Mouse (Mus musculus) liver, embryonic 15.5 days (tissue): ENCODE measurements around the gene Gxylt1. TPM values are rescaled to one million over a fixed set of nuclear protein-coding genes. Genes with fewer than 3 reads are reported as not detected.

Experiments
- ATAC-seq: fragments of 200-750 bp; cut with Nextera tagmentation; 2 replicates; pipeline ENCODE4 v1.8.0; 2017; ENCODE audit warnings: moderate number of reproducible peaks, mild to moderate bottlenecking, moderate library complexity; ENCODE audit not compliant: insufficient read depth
- H3K27ac ChIP-seq: fragments of 300-500 bp; sonication (generic); replicated peaks from 2 replicates; pipeline ENCODE4 v1.5.1; 2015; ENCODE audit warnings: mild to moderate bottlenecking, inconsistent platforms
- H3K27me3 ChIP-seq: fragments of 300-500 bp; sonication (generic); 2 replicates; pipeline ENCODE4 v1.6.1; 2015; ENCODE audit warnings: mild to moderate bottlenecking, inconsistent platforms
- H3K36me3 ChIP-seq: fragments of 300-500 bp; sonication (generic); replicated peaks from 2 replicates; pipeline ENCODE4 v1.6.1; 2015; ENCODE audit warnings: moderate library complexity, mild to moderate bottlenecking, inconsistent platforms
- H3K4me1 ChIP-seq: fragments of 300-500 bp; sonication (generic); replicated peaks from 2 replicates; pipeline ENCODE4 v1.6.1; 2015; ENCODE audit warnings: inconsistent platforms
- H3K4me2 ChIP-seq: fragments of 300-500 bp; sonication (generic); 2 replicates; pipeline ENCODE4 v1.6.1; 2015; ENCODE audit warnings: moderate library complexity, mild to moderate bottlenecking, inconsistent platforms
- H3K4me3 ChIP-seq: fragments of 300-500 bp; sonication (generic); replicated peaks from 2 replicates; pipeline ENCODE4 v1.5.1; 2015; ENCODE audit warnings: mild to moderate bottlenecking, inconsistent platforms
- H3K9ac ChIP-seq: fragments of 300-500 bp; sonication (generic); 2 replicates; pipeline ENCODE4 v1.6.1; 2015; ENCODE audit warnings: moderate library complexity, mild to moderate bottlenecking, inconsistent platforms
- H3K9me3 ChIP-seq: fragments of 300-500 bp; sonication (generic); replicated peaks from 2 replicates; pipeline ENCODE4 v1.6.1; 2016; ENCODE audit warnings: inconsistent platforms
- WGBS: fragments of 180-500 bp; shearing (Covaris S2); methylation state at CpG from one replicate; pipeline ENCODE4 v1.1.7; 2015; ENCODE audit warnings: mixed read lengths; ENCODE audit not compliant: insufficient replicate concordance; 5-methylcytosine and 5-hydroxymethylcytosine counted together
- polyA plus RNA-seq: library from polyadenylated mRNA; unstranded; fragments of >200 nt; fragmentation: Nextera tagmentation; extraction: Ambion mirVana; gene quantifications from 2 replicates; pipeline ENCODE4 v1.2.1, GENCODE M21; 2015

Gxylt1 gene
- polyA plus RNA-seq, 1 experiment from 2014 or later, result 2.8 TPM

DNA sequence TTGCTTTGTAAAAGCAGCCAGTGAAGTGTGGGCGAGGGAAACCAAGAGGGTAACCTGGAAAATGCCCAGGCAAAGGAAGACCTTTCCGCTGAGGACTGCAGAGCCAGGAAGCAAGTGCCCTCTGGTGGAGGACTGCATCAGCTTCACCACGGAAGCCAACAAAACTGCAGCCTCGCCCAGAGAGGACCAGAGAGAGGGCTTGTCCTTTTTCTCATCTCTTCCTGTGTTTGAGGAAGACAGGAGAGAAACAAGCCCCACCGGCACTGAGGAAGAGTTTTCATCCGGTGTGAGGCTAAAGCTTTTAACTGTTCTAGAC lies 47.3 kb downstream of the Gxylt1 start:
- Histone ChIP-seq H3K36me3 (no peaks in the 10 kb centered on the region), H3K9me3 (no peaks in the 10 kb centered on the region), H3K4me3 (no peak overlapping the region), H3K4me1 (no peaks in the 10 kb centered on the region), H3K27ac (no peak overlapping the region), H3K4me2 (no peak overlapping the region), H3K9ac (no peak overlapping the region), H3K27me3 (no peaks in the 10 kb centered on the region)
- no peak for ATAC-seq
- WGBS, result 21% methylated on average over 6 of the region's 6 CpGs

DNA sequence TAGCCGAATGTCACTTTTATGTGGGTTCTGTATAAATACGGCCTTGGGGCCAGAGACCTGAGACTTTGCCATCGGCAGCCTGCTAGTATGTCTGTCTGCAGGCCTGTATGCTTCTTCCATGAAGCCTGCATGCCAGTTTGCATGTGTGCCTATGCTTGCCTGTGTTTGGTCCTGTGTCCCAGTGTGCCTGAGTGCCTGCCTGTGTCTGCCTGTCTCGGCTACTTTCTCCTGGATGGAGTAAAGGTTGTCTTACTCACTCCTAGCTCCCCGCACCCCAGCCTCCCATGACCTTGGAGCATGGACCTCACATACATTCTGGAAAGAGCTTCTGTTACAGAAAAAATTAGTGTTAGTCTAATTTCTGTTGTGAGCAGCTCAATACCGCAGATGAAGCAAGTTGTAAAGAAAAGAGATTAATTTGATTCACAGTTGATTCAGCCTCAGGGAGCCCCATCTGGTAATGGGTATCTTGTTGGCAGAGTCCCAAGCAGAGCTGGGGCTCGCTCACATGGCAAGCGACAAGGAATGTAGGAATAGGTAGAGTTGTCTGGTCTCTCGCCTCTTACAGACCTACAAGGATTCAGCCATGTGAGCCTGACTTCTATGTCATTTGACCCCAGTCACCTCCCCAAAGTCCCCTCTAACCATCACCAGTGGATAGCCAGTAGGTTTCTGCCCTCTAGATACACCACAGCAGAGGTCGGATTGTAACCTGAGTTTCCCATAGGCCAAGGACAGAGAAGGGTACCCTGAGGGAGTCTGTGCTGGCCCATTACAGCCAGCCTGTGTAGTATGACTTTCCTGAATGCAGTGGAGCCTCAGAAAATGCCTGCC lies 47.8 kb downstream of the Gxylt1 start:
- Histone ChIP-seq H3K9ac (no peak overlapping the region), H3K4me2 (no peak overlapping the region), H3K4me3 (no peak overlapping the region), H3K27me3 (no peaks in the 10 kb centered on the region), H3K9me3 (no peaks in the 10 kb centered on the region), H3K27ac (no peak overlapping the region), H3K36me3 (no peaks in the 10 kb centered on the region), H3K4me1 (no peaks in the 10 kb centered on the region)
- 67% methylated on average over 10 of the region's 10 CpGs for WGBS
- no peak for ATAC-seq

DNA sequence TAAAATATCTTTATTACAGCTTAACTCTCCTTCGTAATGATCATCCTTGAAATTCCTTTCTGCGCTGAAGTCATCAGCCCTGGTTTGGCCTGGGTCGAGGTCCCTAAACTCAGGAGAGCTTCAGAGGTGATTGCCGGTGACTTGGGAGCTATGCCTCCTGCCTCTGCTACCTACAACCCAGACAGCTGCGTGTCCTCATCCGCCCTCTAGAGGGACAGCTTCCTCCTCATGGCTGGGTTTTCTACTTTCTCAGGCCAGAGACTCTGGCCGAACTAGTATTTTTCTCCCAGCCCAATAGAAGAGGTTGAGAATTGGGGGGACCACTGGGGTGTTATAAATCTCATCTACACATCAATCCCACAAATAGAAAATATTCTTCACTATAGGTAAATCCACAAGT lies 52.5 kb downstream of the Gxylt1 start:
- no peaks in the 10 kb centered on the region for H3K36me3 ChIP-seq
- 41% methylated on average over 7 of the region's 7 CpGs for WGBS
- ATAC-seq, result no peak
- no peak overlapping the region for H3K4me3 ChIP-seq
- no peaks in the 10 kb centered on the region for H3K27me3 ChIP-seq
- no peaks in the 10 kb centered on the region for H3K4me1 ChIP-seq
- no peak overlapping the region for H3K27ac ChIP-seq
- H3K4me2 ChIP-seq, result no peak overlapping the region
- no peak overlapping the region for H3K9ac ChIP-seq
- no peaks in the 10 kb centered on the region for H3K9me3 ChIP-seq

DNA sequence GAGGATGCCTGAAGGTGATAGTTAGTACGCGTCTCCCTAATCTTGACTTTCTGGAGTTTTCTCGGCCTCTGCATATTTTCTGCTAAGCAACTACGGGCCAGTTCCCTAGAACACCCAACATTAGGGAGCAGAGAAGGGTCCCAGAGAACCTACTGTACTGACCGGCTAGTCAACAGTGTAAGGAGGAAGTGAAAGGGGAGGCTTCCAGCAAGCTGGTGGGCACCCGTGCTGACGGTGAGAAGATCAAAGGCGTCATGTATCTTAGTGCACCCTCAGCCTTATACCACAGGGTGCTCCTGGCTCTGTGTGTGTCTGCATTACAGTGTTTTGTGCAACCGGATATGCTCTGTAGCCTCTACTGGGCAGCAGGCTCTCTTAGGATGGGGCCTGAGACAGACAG lies 62.4 kb downstream of the Gxylt1 start:
- H3K4me2 ChIP-seq, result no peak overlapping the region
- no peak overlapping the region for H3K9ac ChIP-seq
- 63% methylated on average over 9 of the region's 9 CpGs for WGBS
- no peak overlapping the region for H3K4me3 ChIP-seq
- H3K4me1 ChIP-seq, result no peaks in the 10 kb centered on the region
- no peak for ATAC-seq
- no peaks in the 10 kb centered on the region for H3K9me3 ChIP-seq
- no peaks in the 10 kb centered on the region for H3K36me3 ChIP-seq
- H3K27me3 ChIP-seq, result no peaks in the 10 kb centered on the region
- H3K27ac ChIP-seq, result no peak overlapping the region

DNA sequence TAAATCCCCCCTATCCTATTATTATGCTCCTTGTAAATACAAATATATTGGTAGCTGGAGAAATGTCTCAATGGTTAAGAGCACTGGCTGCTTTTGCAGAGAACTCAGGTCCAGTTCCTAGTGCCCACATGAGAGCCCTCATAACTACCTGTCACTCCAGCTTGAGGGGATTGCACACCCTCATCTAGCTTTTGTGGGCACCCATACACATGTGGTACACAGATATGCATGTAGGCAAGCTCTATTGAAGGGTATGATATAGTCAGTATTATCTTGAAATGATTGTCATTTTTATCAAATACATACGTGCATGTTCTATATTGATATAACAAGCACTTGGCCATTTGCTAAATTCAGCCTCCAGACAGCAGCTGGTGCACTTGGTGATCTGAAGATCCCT lies 70.1 kb downstream of the Gxylt1 start:
- H3K4me3 ChIP-seq, result no peak overlapping the region
- WGBS, result 20% methylated on average over 1 of the region's 1 CpGs
- H3K27ac ChIP-seq, result no peak overlapping the region
- H3K27me3 ChIP-seq, result no peaks in the 10 kb centered on the region
- H3K4me1 ChIP-seq, result no peaks in the 10 kb centered on the region
- no peaks in the 10 kb centered on the region for H3K36me3 ChIP-seq
- no peaks in the 10 kb centered on the region for H3K9me3 ChIP-seq
- H3K9ac ChIP-seq, result no peak overlapping the region
- ATAC-seq, result no peak
- H3K4me2 ChIP-seq, result no peak overlapping the region

DNA sequence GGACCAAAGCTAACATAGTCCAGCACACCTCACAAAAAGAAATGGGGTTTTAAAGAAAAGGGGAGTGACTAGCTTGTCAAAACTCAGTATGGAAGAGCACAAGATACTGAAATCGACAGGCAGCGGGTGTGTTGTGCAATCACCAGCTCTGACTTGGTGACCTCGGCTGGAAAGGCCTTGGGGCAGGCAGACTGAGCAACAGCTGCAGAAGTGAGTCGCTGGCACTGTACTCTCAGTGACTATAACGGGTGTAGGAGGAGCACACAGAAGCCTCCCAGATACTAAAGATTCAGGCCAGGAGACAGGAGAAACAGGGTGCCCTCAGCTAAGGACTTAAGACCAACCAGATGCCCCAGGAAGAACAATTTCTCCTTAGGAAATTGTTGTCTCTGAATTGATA lies 73.0 kb downstream of the Gxylt1 start:
- no peak overlapping the region for H3K4me2 ChIP-seq
- WGBS, result 41% methylated on average over 5 of the region's 5 CpGs
- H3K36me3 ChIP-seq, result no peaks in the 10 kb centered on the region
- H3K4me1 ChIP-seq, result no peaks in the 10 kb centered on the region
- no peak overlapping the region for H3K27ac ChIP-seq
- H3K9ac ChIP-seq, result no peak overlapping the region
- no peak overlapping the region for H3K4me3 ChIP-seq
- no peak for ATAC-seq
- H3K9me3 ChIP-seq, result no peaks in the 10 kb centered on the region
- no peaks in the 10 kb centered on the region for H3K27me3 ChIP-seq

DNA sequence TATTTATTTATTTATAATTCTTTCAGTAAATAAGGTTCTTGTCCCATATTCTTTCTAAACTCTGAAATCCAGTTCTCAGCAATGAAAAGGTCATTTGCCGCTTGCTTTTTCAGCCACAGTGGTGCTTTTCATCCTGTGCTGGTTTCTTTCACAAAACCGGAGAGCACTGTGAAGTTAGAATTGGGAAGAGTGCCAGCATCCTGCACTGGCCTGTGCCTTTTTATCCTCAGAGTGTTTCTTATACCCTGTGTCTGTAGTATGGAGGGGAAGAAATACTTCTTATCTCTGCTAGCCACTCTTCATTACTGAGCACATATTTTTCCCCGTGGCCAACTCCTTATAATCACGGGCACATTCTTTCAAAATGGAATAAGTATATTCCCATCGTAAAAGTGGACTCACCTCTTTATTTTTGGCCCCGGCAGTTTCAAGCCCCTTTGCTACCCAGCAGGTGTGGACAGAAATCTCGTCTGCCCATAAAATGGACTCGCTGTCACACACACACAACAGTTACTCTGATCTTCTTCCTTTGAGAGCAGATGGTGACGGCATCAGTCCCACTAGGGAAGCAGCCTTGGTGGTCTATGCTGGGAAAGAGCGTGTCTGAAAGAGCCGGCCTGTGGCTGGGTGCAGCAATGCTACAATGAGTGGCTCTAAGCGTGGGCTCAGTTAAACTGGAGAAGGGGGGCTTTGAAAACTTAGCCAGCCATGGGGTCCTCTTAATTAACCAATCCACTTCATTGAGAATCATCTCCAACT lies 83.4 kb downstream of the Gxylt1 start:
- no peaks in the 10 kb centered on the region for H3K36me3 ChIP-seq
- H3K4me1 ChIP-seq, result no peaks in the 10 kb centered on the region
- no peak overlapping the region for H3K27ac ChIP-seq
- ATAC-seq, result no peak
- 64% methylated on average over 12 of the region's 12 CpGs for WGBS
- no peaks in the 10 kb centered on the region for H3K27me3 ChIP-seq
- H3K9ac ChIP-seq, result no peak overlapping the region
- H3K4me2 ChIP-seq, result no peak overlapping the region
- H3K4me3 ChIP-seq, result no peak overlapping the region
- peaks cover 9% of the 10 kb centered on the region for H3K9me3 ChIP-seq

Other genes starting within 250 kb of the Gxylt1 start
- gene Yaf2, start 61.8 kb upstream of the Gxylt1 start, polyA plus RNA-seq, result 25.9 and 26.5 TPM in 2 replicates
- gene Zcrb1, start 123.2 kb upstream of the Gxylt1 start, polyA plus RNA-seq, result 50.3 and 59.7 TPM in 2 replicates
- gene Pphln1, start 123.2 kb upstream of the Gxylt1 start, polyA plus RNA-seq, result 14.3 and 14.6 TPM in 2 replicates